Mouse (Mus musculus) CH12.LX (cell line): ENCODE measurements at regions not wholly inside any gene's neighbourhood (a gene's known extent, or its start where the extent isn't known, plus 50 kb on each side); places are given as distances from the start of the nearest gene placed in this dataset.

Source experiments
- CTCF ChIP-seq, 2 experiments: IDR thresholded peaks in 1 of 2; conservative IDR thresholded peaks in 1 of 2; 2 replicates each; pipeline ENCODE4 v1.5.1; 2011 to 2012; ENCODE audit warnings: low read depth in 2 of 2, low read length in 2 of 2, improper control_type of control experiment in 1 of 2, inconsistent platforms in 1 of 2, mild to moderate bottlenecking in 1 of 2, moderate library complexity in 1 of 2
- RCOR1 ChIP-seq: conservative IDR thresholded peaks from 2 replicates; pipeline ENCODE4 v1.6.1; 2012; ENCODE audit warnings: low read depth, mild to moderate bottlenecking, inconsistent platforms, low read length, improper control_type of control experiment
- SMC3 ChIP-seq: IDR thresholded peaks from 2 replicates; pipeline ENCODE4 v1.6.1; 2011; ENCODE audit warnings: low read depth, low read length, improper control_type of control experiment
- ZC3H11A ChIP-seq: IDR thresholded peaks from 2 replicates; pipeline ENCODE4 v1.6.1; 2012; ENCODE audit warnings: low read depth, mild to moderate bottlenecking, inconsistent platforms, low read length, improper control_type of control experiment

- no peak for TF ChIP-seq ZC3H11A
- no peak for TF ChIP-seq SMC3
- TF ChIP-seq CTCF (conservative IDR thresholded peaks at IDR 0.05 in 1 of 2, IDR thresholded peaks at IDR 0.05 in 1 of 2; ENCODE audit: low read depth in 2 of 2, low read length in 2 of 2) = no peak
- no peak for TF ChIP-seq RCOR1
These were observed 69.4 kb upstream of the Jarid2 start for GRCm38 (mm10) chr13:44659861-44660260.
